Mouse (Mus musculus): ENCODE data around the gene Pcp4l1.
A peak's percentile ranks its signal among the peaks of the same experiment; 100 is the strongest.
"Not testable (repeated sequence)": the region's sequence is repeated elsewhere in the genome, so short reads cannot be mapped to it uniquely, and the experiment has no call there.

Pcp4l1 gene

DNA sequence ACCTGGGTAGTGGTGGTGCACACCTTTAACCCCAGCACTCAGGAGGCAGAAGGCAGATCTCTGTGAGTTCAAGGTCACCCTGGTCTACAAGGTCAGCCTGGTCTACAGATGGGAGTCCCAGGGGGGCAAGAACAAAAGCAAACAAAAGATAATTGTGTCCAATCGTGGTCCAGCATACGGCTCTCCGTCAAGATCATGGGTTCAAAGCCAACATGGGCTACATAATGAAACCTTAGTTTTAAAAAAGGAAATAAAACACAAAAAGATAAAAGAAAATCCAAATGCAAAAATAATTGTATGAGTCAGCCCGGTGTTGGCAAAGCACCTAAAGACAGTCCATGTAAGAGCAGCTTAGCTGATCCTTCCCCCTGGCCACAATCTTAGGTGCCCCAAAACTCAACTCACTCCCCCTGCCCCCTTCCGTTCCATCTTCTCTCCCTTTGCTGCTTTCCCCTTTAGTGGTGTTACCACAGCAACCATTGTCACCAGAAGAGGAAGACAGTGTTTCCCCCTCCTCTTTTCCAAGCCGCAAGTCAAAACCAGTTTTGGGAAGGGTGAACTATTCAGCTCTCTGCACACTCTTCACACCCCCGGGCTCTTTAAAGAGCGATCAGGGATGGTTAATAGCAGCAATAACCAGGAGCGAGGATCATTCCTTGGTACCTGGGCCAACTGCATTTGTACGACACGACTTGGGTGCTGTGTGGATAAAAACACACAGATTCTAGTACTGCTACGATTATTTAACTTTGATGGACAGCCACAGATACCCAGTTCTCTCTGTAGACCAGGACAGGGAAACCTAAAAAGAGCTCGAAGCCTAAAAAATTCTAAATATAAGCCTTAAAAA lies 8.0 kb downstream of the Pcp4l1 start:
- peak; percentile 41 for DNase-seq

DNA sequence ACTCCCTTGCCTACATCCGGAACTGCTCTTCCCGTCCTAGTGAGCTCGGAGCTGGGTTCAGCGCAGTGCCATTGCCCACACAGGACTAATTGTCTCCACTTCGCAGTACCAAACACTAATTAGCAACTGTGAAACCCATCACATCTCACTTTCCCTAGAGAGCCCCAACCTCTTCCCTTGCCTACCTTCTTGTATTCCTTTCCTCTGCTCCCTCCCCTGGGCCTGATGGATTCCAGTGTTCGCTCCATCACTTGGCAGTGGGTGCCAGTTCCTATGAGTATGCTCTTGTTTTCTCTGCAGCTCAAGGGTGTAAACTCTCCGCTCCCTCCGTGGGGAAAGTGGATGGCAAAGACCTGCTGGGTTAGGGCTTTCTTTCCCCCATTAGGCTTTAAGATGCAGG lies 10.4 kb downstream of the Pcp4l1 start:
- no peak for DNase-seq

DNA sequence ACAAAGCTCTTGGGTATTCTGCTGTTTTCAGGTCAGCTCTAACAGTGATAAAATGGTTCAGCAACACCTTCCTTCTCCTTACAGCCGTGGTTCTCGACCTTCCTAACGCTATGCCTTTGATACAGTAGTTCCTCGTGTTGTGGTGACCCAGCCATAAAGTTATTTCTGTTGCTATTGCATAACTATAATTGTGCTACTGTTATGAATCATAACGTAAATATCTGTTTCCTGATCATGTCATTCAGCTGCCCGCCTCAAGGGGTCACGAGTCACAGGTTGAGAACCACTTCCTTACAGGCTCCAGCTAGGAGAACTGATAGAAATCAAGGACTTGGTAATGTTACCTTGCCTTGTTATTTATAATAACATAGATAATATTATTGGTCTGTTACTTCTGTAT lies 11.8 kb downstream of the Pcp4l1 start:
- no peak for DNase-seq

DNA sequence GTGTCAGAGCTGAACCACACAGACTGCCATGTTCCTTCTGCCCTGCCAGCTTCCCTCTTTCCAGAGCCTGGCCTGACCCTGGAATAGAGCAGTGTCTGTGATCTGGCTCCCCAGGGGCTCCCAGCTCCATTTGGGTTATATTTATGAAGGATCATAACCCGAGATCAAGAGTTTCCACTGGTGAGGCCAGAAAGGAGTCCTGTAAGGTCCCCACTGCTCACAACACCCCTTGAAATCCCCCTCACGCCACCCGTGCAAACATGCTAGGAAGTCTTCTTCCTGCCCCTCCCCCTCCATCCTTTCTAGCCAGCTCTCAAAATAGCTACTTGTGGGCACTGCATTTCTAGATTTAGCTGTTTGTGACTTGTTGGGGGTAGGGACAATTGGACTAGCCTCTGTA lies 12.4 kb downstream of the Pcp4l1 start:
- no peak for DNase-seq

DNA sequence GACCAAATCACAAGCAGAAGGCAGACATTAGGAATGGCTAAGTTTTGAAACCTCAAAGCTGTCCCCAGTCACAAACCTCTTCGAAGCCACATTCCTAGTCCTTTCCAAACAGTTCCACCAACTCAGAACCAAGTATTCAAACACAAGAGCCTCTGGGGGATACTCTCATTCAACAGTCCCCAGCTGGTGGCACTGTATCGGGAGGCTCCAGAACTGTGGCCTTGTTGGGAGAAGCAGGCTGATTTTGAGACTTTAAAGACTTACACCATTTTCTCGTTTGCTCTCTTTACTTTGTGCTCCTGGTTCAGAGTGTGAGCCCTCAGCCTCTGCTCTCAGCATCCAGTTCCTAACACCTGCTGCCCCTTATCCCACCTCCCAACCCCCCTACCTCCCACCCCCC lies 13.0 kb downstream of the Pcp4l1 start:
- DNase-seq = no peak

DNA sequence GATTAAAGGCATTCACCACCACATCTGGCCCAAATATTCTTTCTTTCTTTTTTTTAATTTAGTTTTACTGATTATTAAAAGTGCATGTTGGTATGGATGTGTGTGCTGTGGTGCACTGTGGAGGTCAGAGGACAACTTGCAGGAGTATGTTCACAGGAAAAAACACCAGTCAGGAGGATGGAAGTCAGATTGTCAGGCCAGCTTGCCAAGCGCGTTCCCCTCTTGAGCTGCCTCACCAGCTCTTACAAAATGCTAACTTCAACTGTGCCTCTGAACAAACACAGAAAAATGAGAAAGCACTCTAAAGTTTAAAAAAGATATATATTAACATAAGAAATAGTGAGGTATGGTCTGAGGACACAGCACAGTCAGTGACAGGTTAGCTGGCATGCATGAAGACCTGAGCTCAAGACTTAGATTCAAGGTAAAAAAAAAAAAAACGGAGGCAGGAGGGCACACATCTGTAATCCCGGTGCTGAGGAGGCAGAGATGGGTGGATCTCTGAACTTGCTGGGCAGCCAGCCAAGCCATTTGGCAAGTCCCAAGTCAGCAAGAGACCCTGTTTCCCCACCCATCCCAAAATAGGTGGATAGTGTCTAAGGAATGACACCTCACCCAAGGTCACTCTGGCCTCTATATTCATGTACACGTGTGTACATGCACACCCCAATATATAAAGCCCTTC lies 16.4 kb downstream of the Pcp4l1 start:
- no peak for DNase-seq

DNA sequence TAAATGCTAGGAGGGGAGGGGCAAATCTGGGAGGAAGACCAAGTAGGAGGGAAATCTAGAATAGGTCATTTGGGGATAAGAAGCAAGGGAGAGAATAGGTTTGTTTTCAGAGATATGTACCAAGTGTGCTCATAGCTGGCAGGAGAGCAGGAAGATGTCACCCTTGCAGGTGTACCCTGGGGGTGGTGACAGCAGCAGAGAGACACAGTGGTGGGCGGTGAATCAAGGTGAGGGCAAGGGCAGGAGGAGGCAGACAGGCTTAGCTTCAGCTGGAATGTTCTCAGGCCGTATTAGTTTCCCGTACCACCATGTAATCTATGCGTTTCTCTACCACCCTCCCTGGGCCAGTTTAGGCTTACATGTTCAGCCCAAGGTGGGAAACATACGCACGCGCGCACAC lies 23.3 kb downstream of the Pcp4l1 start:
- DNase-seq = no peak

DNA sequence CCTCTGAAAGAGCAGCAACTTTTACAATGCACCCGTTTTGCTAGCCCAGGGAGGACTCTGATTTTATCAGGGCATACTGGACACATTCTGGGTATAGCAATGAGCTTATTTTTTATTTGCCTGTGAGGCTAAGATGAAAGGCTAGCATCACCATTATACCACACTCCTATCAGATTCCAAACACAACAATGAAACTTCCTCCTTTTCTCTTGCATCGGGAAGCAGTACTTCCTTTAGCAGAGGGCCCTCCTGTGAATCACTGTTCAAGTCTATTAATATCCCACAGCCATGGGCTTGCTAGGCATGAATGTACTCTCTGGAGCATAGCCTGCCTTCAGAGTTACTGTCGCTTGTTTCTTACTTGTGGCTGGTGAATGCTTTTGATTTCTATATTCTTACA lies 24.9 kb downstream of the Pcp4l1 start:
- DNase-seq = no peak

DNA sequence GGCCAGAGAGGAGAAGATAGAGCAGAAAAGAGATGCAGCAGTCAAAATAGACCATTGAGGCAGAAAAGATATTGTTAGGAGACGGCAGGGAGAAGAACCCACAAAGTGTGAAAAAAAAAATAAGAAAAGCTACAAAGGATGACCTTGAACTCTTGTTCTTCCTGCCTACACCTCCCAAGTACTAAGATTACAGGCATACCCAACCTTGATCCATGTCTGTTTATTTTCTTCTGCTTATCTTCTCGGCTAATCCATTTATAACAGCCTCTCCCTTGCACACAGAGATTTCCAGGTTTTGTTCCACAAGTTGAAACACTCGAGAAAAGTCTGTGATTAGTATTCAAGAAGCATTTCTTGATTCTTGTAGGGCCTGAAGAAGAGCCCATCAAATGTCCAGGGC lies 26.2 kb downstream of the Pcp4l1 start:
- DNase-seq = no peak

DNA sequence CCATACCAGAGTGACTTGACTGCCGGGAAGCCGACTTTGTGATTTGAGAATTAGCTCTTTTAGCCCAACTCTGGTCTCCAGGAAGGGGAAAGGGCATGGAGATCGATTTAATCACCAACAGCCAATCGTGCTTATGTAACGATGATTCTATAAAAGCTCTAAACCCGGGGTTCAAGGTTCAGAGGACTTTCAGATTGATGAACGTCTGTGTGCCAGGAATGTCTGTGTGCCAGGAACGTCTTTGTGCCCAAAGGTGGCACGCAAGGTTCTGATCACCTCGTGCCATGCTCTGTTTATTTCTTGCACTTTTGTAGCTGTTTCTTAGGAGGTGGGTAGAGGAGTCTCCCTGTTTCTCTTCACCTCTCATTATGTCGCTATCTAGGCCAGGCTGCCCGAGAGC lies 27.2 kb downstream of the Pcp4l1 start:
- no peak for DNase-seq

DNA sequence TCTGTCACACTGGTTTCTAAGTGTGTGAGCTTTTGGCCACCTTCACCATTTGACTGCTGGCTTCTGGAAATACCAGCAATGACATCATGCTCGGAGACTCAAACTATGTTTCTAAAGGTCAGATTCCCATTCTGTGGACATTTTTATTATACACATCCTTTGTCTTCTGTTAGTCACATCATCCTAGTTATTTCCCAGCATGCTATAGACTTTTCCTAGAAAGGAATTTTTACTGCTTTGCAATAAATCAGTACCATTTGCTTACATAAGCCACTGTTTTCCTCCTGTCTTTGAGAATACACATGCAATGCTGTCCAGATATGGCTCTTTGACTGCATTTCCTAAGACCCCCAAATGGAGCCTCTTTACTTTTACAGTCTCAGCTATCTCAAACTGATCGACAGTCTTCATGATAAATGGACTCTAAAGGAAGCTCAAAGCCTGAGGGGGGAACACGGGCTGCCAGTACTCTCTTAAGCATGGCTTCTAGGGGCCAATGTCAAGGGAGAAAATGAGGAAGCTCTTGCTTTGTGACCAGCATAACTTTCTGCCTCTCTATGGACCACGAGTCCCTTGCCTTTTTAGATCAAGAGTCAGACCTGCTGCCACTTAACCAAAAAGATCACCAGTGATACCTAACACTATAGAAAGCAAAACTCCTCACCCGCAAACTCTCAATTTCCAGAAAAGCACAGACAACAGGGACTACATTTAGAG lies 30.3 kb downstream of the Pcp4l1 start:
- no peak for DNase-seq

DNA sequence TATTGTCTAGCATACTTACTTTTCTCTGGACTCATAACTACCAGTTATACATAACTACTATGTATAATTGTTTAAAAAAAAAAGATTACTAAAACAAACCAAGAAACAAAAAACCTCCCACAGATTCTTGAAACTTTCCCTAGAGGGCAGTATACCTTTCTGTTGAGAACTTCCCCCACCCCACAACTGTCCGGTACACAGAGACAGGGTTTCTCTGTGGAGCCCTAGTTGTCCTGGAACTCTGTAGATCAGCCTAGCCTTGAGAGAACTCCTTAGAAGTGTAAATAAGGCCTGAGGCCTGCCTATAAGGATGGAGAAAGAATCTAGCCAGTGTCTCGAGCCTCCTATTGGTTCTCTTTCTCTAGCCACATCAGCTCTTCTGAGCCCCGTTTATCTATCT lies 31.8 kb downstream of the Pcp4l1 start:
- DNase-seq = peak; percentile 67

DNA sequence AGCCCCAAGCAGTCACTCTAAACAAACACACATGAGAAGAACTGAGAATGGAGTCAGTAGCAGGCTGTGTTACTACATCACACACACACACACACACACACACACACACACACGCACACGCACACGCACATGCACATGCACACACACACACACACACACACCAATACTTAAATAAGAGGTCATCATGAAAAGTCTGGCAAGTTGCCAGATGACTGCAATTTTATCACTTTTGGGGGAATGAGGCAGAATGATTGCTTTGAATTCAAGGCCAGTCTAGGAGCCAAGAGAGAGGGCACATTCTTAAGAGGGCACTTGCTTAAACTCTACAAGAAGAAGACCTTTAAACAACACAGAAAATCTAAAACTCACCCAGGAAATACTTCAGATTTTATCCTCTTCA lies 33.5 kb downstream of the Pcp4l1 start:
- no peak for DNase-seq

DNA sequence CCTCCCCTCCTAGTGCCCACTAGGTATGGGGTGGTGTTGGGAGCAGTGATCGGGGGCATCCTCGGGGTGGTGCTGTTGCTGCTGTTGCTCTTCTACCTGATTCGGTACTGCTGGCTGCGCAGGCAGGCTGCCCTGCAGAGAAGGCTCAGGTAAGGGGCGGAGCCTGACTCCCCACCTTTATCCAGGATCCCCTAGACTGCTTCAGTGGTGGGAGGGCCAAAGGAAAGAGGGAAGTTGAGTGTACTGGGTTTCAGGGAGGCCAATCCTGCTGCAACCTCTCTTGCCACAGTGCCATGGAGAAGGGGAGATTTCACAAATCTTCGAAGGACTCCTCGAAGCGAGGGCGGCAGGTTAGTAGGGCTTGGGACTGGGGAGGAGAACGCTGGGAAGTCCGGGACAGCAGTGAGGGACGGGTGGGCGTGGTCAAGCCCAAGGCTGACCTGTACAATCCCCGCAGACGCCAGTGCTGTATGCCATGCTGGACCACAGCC lies 36.5 kb downstream of the Pcp4l1 start:
- DNase-seq = no peak

DNA sequence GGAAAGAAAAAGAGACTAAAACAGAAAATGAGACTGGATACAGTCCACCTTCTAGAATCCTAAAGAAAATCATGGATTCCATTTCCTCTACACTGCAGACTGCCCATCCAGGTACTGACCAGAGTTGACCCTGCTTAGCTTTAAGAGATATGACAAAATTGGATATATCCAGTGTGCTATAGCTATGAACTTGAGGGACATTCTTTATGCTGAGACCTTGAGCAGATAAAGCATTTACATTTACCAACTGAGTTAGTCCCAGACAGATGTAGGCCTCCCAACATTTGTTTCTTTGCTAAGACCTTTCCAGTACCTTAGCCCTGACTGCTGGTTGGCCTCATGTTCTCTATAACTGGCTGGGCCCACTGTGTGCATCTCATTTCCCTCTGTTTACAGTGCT lies 38.1 kb downstream of the Pcp4l1 start:
- DNase-seq = no peak

DNA sequence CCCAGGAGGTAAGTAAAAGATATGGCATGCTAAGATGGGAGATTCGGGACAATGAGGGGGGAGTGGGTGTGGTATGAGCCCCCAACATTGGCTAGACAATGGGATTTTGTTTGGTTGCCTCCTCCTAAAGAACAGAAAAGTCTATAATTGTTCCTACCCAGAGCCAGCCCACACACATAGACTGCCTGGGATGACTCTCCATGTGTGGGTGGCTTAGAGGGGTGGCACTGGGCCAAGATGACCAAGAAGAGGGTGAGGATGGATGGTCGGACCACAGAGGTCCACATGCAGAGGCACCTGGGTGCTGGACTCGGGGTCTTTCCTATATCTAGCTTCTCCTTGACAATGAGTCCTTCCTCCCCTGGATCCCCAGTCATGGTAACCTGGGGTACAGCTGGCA lies 39.4 kb downstream of the Pcp4l1 start:
- DNase-seq = no peak

DNA sequence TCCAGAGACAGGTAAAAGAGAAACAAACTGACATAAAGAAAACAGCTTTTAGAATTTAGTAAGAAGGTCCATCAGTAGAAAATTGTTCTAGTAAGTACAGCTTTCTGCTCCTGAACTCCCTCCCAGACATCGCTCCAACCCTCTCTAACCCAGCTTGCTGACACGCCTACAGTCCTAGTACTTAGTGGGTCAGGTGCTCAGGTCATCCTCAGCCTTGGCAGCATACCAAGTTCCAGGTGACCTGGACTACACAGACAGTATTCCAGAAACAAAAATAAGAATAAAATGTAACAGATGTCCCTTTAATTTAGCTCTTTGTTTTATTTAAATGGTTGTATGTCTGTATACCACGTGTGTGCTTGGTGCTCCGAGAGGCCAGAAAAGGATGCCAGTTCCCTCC lies 44.1 kb downstream of the Pcp4l1 start:
- no peak for DNase-seq

DNA sequence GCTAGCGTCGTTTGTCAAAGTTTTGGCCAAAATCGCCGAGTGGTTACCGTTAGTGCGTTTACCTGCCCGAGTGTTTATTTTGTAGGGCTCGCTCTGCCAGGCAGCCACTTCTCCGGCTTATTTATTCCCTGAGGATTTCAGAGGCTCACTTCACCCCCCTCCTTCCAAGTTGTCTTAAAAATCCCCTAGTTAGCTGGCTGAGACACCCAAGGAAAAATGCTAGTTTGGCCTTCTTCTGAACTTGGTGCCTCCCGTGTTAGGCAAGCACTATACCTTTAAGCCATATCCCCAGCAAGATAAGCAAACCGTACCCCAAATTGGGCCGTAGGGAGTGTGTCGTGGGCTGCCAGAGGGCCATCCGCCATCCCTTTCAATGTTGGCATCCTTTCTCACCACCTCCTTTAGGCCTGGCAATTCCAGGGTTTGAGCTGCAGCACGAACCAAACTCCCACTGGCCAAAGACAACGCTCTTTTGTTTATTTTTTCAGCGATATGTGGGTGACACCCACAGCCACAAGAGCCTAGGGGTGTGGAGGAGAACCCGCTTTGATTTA lies 45.2 kb downstream of the Pcp4l1 start:
- DNase-seq = peak; percentile 26

DNA sequence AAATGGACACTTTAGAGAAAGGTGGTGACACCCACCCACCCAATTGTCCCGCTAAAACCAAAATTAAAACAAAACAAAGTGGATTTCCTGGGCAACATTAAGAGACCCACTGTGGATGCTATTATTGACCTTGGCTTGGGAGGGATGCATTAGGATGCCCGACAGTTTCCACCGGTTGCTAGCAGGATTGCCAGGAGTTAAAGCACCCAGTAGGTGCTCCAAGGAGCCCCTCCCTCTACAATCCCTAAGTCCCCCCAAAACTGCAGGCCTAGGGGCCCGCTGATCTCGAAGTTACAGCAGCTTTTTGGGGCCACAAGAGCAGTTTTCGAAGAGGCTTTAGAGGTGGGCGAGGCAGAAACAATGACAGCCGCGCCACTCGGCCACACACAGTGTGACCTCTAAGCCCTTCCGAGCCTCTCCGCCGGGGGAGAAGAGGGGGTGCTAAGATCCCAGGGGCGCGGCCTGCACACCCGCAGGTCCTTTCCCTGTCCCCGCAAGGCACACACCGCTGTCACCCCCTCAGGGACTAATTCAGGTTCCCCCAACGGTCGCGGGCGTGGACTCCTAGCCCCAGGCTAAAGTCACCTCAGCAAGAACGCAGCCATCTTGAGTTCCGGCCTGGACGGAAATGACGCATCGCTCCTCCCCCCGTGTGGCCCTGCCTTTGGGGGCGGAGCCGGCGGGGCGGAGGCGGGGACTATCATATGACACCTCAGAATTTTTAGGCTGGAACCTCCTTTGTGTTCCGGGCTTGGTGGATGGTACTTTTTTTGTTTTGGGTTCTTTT lies 45.9 kb downstream of the Pcp4l1 start, which contains the start of the genes Sdhc and Mpz:
TSS of gene Sdhc (minus strand) at position 630 of the 787 bp plus-strand sequence.
TSS of gene Mpz (plus strand) at position 738 of the 787 bp plus-strand sequence.
- DNase-seq = peak; percentile 97

DNA sequence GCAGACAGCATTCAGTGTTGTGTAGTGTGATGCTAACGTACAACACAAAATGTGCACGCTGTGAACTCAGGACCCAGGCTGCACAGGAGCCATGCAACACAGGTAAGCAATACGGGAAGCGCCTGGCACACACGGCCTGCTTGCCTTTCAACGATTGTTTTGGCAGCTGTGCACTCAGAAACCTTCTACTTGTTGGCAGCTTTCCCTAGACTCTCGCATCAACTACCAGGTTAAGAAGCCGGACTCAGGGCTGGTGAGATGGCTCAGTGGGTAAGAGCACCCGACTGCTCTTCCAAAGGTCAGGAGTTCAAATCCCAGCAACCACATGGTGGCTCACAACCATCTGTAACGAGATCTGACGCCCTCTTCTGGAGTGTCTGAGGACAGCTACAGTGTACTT lies 53.1 kb downstream of the Pcp4l1 start:
- DNase-seq = not testable (repeated sequence)

DNA sequence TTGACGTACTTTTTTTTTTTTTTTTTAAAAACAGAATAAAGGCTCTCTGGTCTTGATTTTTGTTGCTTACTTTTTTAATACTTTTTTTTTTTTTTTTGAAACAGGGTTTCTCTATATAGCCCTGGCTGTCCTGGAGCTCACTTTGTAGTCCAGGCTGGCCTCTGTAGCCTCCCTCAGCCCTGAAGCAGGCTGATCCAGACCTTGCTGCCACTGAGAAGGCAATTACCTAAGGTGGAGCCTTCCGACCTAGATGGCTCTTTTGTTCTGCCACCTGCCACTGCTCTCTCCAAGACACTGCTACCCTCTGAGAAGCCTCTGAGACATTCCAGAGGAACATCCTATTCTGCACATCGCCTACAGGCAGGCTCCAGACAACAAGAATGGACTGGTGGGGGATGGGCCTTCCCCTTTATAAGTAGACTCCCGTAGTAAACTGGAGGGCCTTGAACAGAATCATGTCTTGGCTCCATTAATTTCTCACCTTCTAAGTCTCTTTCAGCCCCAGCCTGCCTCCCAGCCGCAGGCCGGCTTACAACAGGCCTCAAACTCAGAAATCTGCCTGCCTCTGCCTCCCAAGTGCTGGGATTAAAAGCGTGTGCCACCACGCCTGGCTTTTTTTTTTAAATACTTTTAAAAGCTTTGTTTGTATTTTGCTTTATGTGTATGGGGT lies 58.4 kb downstream of the Pcp4l1 start:
- not testable (repeated sequence) for DNase-seq

DNA sequence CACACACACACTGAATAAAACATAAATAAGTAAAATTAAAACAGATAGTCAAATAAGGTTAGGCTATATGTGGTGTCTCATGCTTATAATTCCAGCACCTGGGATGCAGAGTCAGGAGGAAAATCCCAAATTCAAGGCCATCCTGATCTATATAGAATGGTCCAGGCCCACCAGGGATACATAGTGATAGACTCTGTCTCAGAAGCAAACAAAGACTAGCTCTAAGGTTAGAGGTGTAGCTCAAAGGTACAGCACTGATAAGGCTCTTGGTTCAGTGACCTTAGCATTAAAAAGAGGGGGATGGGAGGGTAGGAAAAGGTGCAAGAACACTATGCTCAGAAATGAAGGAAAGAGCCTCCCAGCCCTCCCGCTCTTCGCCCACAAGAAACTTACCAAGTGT lies 60.5 kb downstream of the Pcp4l1 start:
- no peak for DNase-seq

Measured in embryo, embryonic 11 days (tissue).